Mouse (Mus musculus) heart, adult 8-10 months (tissue): ENCODE measurements around the gene 1700016C15Rik. TPM values are rescaled to one million over a fixed set of nuclear protein-coding genes. Genes with fewer than 3 reads are reported as not detected.

Experiments
- DNase-seq: peaks from one replicate; pipeline ENCODE4 v3.0.0; 2022; ENCODE audit warnings: low spot score
- total RNA-seq, 4 experiments: library from RNA; stranded (reverse); gene quantifications; 2 replicates each; pipeline ENCODE4 v1.2.4; 2022

The 1700016C15Rik gene
- total RNA-seq = not detected

GRCm38 (mm10) chr1:177729043-177730024, at the start of gene 1700016C15Rik:
Gene 1700016C15Rik, plus strand, starts transcription at chr1:177729814.
- no peak for DNase-seq

- DNase-seq = no peak
These were observed 48.4 kb upstream of the 1700016C15Rik start for GRCm38 (mm10) chr1:177681239-177681638.

GRCm38 (mm10) chr1:177683931-177684836, 45.4 kb upstream of the 1700016C15Rik start:
- DNase-seq = peak; percentile 1

GRCm38 (mm10) chr1:177684901-177685300, 44.7 kb upstream of the 1700016C15Rik start:
- DNase-seq = peak; percentile 49

GRCm38 (mm10) chr1:177686137-177686536, 43.5 kb upstream of the 1700016C15Rik start:
- DNase-seq = no peak

- no peak for DNase-seq
These were observed 42.6 kb upstream of the 1700016C15Rik start for GRCm38 (mm10) chr1:177686982-177687381.

GRCm38 (mm10) chr1:177692491-177692890, 37.1 kb upstream of the 1700016C15Rik start:
- no peak for DNase-seq

- no peak for DNase-seq
These were observed 35.9 kb upstream of the 1700016C15Rik start for GRCm38 (mm10) chr1:177693486-177694252.

GRCm38 (mm10) chr1:177700560-177700959, 29.1 kb upstream of the 1700016C15Rik start:
- DNase-seq = no peak

GRCm38 (mm10) chr1:177702481-177703146, 27.0 kb upstream of the 1700016C15Rik start:
- DNase-seq = peak; percentile 84

- DNase-seq = peak; percentile 6
These were observed 26.3 kb upstream of the 1700016C15Rik start for GRCm38 (mm10) chr1:177703147-177703807.

GRCm38 (mm10) chr1:177705204-177705603, 24.4 kb upstream of the 1700016C15Rik start:
- DNase-seq = no peak

GRCm38 (mm10) chr1:177707571-177707970, 22.0 kb upstream of the 1700016C15Rik start:
- no peak for DNase-seq

- DNase-seq = peak; percentile 77
These were observed 21.0 kb upstream of the 1700016C15Rik start for GRCm38 (mm10) chr1:177708583-177709055.

- no peak for DNase-seq
These were observed 18.6 kb upstream of the 1700016C15Rik start for GRCm38 (mm10) chr1:177711000-177711399.

GRCm38 (mm10) chr1:177711418-177711817, 18.2 kb upstream of the 1700016C15Rik start:
- no peak for DNase-seq

GRCm38 (mm10) chr1:177713635-177714396, 15.8 kb upstream of the 1700016C15Rik start:
- DNase-seq = no peak

- DNase-seq = no peak
These were observed 15.1 kb upstream of the 1700016C15Rik start for GRCm38 (mm10) chr1:177714397-177715012.

- DNase-seq = no peak
These were observed 13.2 kb upstream of the 1700016C15Rik start for GRCm38 (mm10) chr1:177716448-177716847.
